Mouse (Mus musculus): Measurements from ENCODE around the gene Mlkl. TPM values are rescaled to one million over a fixed set of nuclear protein-coding genes. Genes with fewer than 3 reads are reported as not detected.

The Mlkl gene
- polyA plus RNA-seq, 1 experiment from 2014 or later, result 5.0 TPM

Other genes with a start within 250 kb of the Mlkl start
- gene Clec18a, start 245.8 kb downstream of the Mlkl start, polyA plus RNA-seq (2015; fragmentation: Nextera tagmentation; extraction: Ambion mirVana), result 0.18 TPM in 1 of 2 replicates, not detected in the other
- 8.9 and 11.3 TPM in 2 replicates for gene Pdpr, start 243.5 kb downstream of the Mlkl start, polyA plus RNA-seq (2015; fragmentation: Nextera tagmentation; extraction: Ambion mirVana)
- 26.2 and 28.6 TPM in 2 replicates for gene Glg1, start 79.0 kb downstream of the Mlkl start, polyA plus RNA-seq (2015; fragmentation: Nextera tagmentation; extraction: Ambion mirVana)
- 38.3 and 42.1 TPM in 2 replicates for gene Rfwd3, start 38.0 kb downstream of the Mlkl start, polyA plus RNA-seq (2015; fragmentation: Nextera tagmentation; extraction: Ambion mirVana)
- 0.07 and 0.13 TPM in 2 replicates for gene Fa2h, start 55.6 kb upstream of the Mlkl start, polyA plus RNA-seq (2015; fragmentation: Nextera tagmentation; extraction: Ambion mirVana)
- 3.0 and 3.9 TPM in 2 replicates for gene Wdr59, start 183.9 kb upstream of the Mlkl start, polyA plus RNA-seq (2015; fragmentation: Nextera tagmentation; extraction: Ambion mirVana)
- gene Znrf1, start 197.9 kb upstream of the Mlkl start, polyA plus RNA-seq (2015; fragmentation: Nextera tagmentation; extraction: Ambion mirVana), result 173 and 227 TPM in 2 replicates

Data from thymus, postnatal 0 days (tissue).